Comparison of ENCODE assay signal across 11 mouse cellular contexts in the genomic region with DNA sequence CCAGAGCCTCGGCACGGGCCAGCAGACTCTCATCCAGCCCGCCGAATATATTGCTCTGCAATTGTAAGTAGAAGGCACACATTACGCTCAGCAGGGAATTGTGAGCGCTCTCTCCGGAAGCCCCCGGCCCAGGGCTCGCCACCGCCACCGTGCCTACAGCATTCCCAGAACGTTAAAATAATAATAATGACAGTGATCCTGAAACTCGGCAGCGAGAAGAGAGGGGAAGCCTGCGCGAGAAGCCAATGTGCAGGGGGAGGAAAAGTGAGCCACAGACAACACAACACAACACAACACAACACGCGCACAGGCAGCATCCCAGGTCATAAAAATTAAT. TPM values are rescaled to one million over a fixed set of nuclear protein-coding genes. Genes with fewer than 3 reads are reported as not detected.
DNase-seq lines count a peak whose midpoint lies in the region; ATAC-seq lines count a peak whose summit lies in the region.
"Had no signal": no experiment of that assay in that cellular context is flagged by ENCODE, and none has a peak within 500 bp of the region (broad histone marks: within the 10 kb centered on the region; RNA-seq: fewer than 3 reads in every experiment).

No protein-coding gene starts in this region.

- H3K9me3 ChIP-seq in lung, embryonic 15.5 days: no peaks in the 10 kb centered on the region
- H3K9me3 ChIP-seq in forebrain, embryonic 15.5 days: no peaks in the 10 kb centered on the region
- no peaks in the 10 kb centered on the region for H3K9me3 ChIP-seq in limb, embryonic 13.5 days
- H3K9me3 ChIP-seq in stomach, embryonic 16.5 days (replicated peaks; ENCODE audit: control insufficient read depth, low read length): no peaks in the 10 kb centered on the region

- peak overlapping the region; percentile 37 for H3K4me3 ChIP-seq in lung, embryonic 15.5 days
- H3K4me3 ChIP-seq in forebrain, embryonic 15.5 days: peak overlapping the region; percentile 42
- peak overlapping the region; percentile 45 for H3K4me3 ChIP-seq in limb, embryonic 13.5 days
- H3K4me3 ChIP-seq in stomach, embryonic 16.5 days (replicated peaks; ENCODE audit: low read length): peak overlapping the region; percentile 40

- H3K4me2 ChIP-seq in lung, embryonic 15.5 days: peak overlapping the region; percentile 72; the same call in 1 of the 2 replicates
- H3K4me2 ChIP-seq in forebrain, embryonic 15.5 days (replicated peaks): peak overlapping the region; percentile 89
- peak overlapping the region; percentile 76 for H3K4me2 ChIP-seq in limb, embryonic 13.5 days (replicated peaks)
- peak overlapping the region; percentile 51; the same call in 1 of the 2 replicates for H3K4me2 ChIP-seq in stomach, embryonic 16.5 days (ENCODE audit: low read depth, low read length)

- peaks cover 90% of the 10 kb centered on the region for H3K27me3 ChIP-seq in lung, embryonic 15.5 days
- H3K27me3 ChIP-seq in forebrain, embryonic 15.5 days: peaks cover 81% of the 10 kb centered on the region
- H3K27me3 ChIP-seq in limb, embryonic 13.5 days: peaks cover 89% of the 10 kb centered on the region
- H3K27me3 ChIP-seq in stomach, embryonic 16.5 days (ENCODE audit: control insufficient read depth, insufficient read depth, low read length): peaks cover 77% of the 10 kb centered on the region

- peaks cover 21% of the 10 kb centered on the region; the same call in 1 of the 2 replicates for H3K4me1 ChIP-seq in lung, embryonic 15.5 days
- peaks cover 40% of the 10 kb centered on the region for H3K4me1 ChIP-seq in forebrain, embryonic 15.5 days
- H3K4me1 ChIP-seq in limb, embryonic 13.5 days: peaks cover 30% of the 10 kb centered on the region
- peaks cover 11% of the 10 kb centered on the region; the same call in 1 of the 2 replicates for H3K4me1 ChIP-seq in stomach, embryonic 16.5 days (ENCODE audit: control insufficient read depth, insufficient read depth, low read length)

- no peak overlapping the region for H3K27ac ChIP-seq in lung, embryonic 15.5 days
- no peak overlapping the region for H3K27ac ChIP-seq in forebrain, embryonic 15.5 days (replicated peaks)
- no peak overlapping the region for H3K27ac ChIP-seq in limb, embryonic 13.5 days
- H3K27ac ChIP-seq in stomach, embryonic 16.5 days (ENCODE audit: low read length): no peak overlapping the region
- H3K27ac ChIP-seq: macrophage had no signal

- no peak for ATAC-seq in lung, embryonic 15.5 days (ENCODE audit: borderline replicate concordance, extremely low read depth, low FRiP score, low TSS enrichment)
- no peak for ATAC-seq in forebrain, embryonic 15.5 days (replicated peaks)
- no peak for ATAC-seq in limb, embryonic 13.5 days (ENCODE audit: low FRiP score, low read depth)
- no peak for ATAC-seq in stomach, embryonic 16.5 days (ENCODE audit: insufficient read depth, low FRiP score)
- ATAC-seq in megakaryocyte progenitor cell, adult 5-6 weeks (replicated peaks; ENCODE audit: poor library complexity): no peak

- WGBS in lung, embryonic 15.5 days: 2% methylated on average over 18 of the region's 18 CpGs
- WGBS in forebrain, embryonic 15.5 days: under 1% methylated on average over 18 of the region's 18 CpGs
- WGBS in limb, embryonic 13.5 days: under 1% methylated on average over 18 of the region's 18 CpGs
- under 1% methylated on average over 18 of the region's 18 CpGs for WGBS in stomach, embryonic 16.5 days

- no peak for DNase-seq in lung, postnatal 36 days
- DNase-seq in layer of hippocampus, postnatal 36 days: no peak

- H3K36me3 ChIP-seq in lung, embryonic 15.5 days: no peaks in the 10 kb centered on the region
- no peaks in the 10 kb centered on the region for H3K36me3 ChIP-seq in forebrain, embryonic 15.5 days
- no peaks in the 10 kb centered on the region for H3K36me3 ChIP-seq in limb, embryonic 13.5 days
- no peaks in the 10 kb centered on the region for H3K36me3 ChIP-seq in stomach, embryonic 16.5 days (ENCODE audit: control insufficient read depth, insufficient read depth, low read length)

- no peak overlapping the region for H3K9ac ChIP-seq in lung, embryonic 15.5 days
- H3K9ac ChIP-seq in forebrain, embryonic 15.5 days (replicated peaks): peak overlapping the region; percentile 31; the same call in 1 of the 2 replicates
- no peak overlapping the region for H3K9ac ChIP-seq in limb, embryonic 13.5 days
- no peak overlapping the region for H3K9ac ChIP-seq in stomach, embryonic 16.5 days (ENCODE audit: low read length)

RNA-seq across cellular contexts. Expression of a gene that starts 0.9 kb away (rescaled TPM):
- not detected in 2 replicates for polyA plus RNA-seq in lung, embryonic 15.5 days (2015; fragmentation: Nextera tagmentation; extraction: Ambion mirVana)
- 0.09 TPM in 1 of 2 replicates, not detected in the other for polyA plus RNA-seq in forebrain, embryonic 15.5 days (2015; fragmentation: Nextera tagmentation; extraction: Ambion mirVana)
- 0.09 TPM in 1 of 2 replicates, not detected in the other for polyA plus RNA-seq in limb, embryonic 13.5 days (2015; fragmentation: Nextera tagmentation; extraction: Ambion mirVana)
- polyA plus RNA-seq in stomach, embryonic 16.5 days (2015; fragmentation: Nextera tagmentation; extraction: Ambion mirVana): not detected in 2 replicates
- not detected in 2 replicates for total RNA-seq in megakaryocyte progenitor cell, adult 5-6 weeks (2015)
- not detected in 2 replicates for total RNA-seq in megakaryocyte progenitor cell, adult 5-6 weeks (2017)
- total RNA-seq in layer of hippocampus, postnatal 36 days (2021): not detected
- total RNA-seq: adrenal gland, postnatal 10 days; MEL had no signal
- polyA plus RNA-seq: large intestine, adult 2 months; macrophage had no signal
